Mouse (Mus musculus) lung, embryonic 16.5 days (tissue): ENCODE measurements around the gene Ntm. TPM values are rescaled to one million over a fixed set of nuclear protein-coding genes. Genes with fewer than 3 reads are reported as not detected.

Experiments used
- ATAC-seq: fragments of 200-750 bp; cut with Nextera tagmentation; 2 replicates; pipeline ENCODE4 v1.8.0; 2017; ENCODE audit warnings: low read depth, mild to moderate bottlenecking, moderate library complexity
- H3K27ac ChIP-seq: fragments of 300-500 bp; sonication (generic); 2 replicates; pipeline ENCODE4 v1.5.1; 2014; ENCODE audit warnings: mild to moderate bottlenecking, control low read depth, low read length
- H3K27me3 ChIP-seq: fragments of 300-500 bp; sonication (generic); 2 replicates; pipeline ENCODE4 v1.6.1; 2014; ENCODE audit warnings: low read depth, low read length, mixed read lengths; ENCODE audit not compliant: control insufficient read depth, insufficient read depth
- H3K36me3 ChIP-seq: fragments of 300-500 bp; sonication (generic); 2 replicates; pipeline ENCODE4 v1.6.1; 2014; ENCODE audit warnings: low read length; ENCODE audit not compliant: control insufficient read depth, insufficient read depth
- H3K4me1 ChIP-seq: fragments of 300-500 bp; sonication (generic); replicated peaks from 2 replicates; pipeline ENCODE4 v1.6.1; 2014; ENCODE audit warnings: low read length, mixed read lengths; ENCODE audit not compliant: control insufficient read depth, insufficient read depth
- H3K4me2 ChIP-seq: fragments of 300-500 bp; sonication (generic); 2 replicates; pipeline ENCODE4 v1.6.1; 2014; ENCODE audit warnings: low read depth, low read length, control low read depth
- H3K4me3 ChIP-seq: fragments of 300-500 bp; sonication (generic); 2 replicates; pipeline ENCODE4 v1.5.1; 2014; ENCODE audit warnings: mild to moderate bottlenecking, low read length, control low read depth
- H3K9ac ChIP-seq: fragments of 300-500 bp; sonication (generic); 2 replicates; pipeline ENCODE4 v1.6.1; 2014; ENCODE audit warnings: low read length, control low read depth
- H3K9me3 ChIP-seq: fragments of 300-500 bp; sonication (generic); 2 replicates; pipeline ENCODE4 v1.6.1; 2016; ENCODE audit warnings: low read length; ENCODE audit not compliant: control insufficient read depth
- WGBS: fragments of 180-500 bp; shearing (Covaris S2); extraction: QIAGEN DNeasy Blood & Tissue Kit; methylation state at CpG from one replicate; pipeline ENCODE4 v1.1.7; 2014; 5-methylcytosine and 5-hydroxymethylcytosine counted together
- polyA plus RNA-seq: library from polyadenylated mRNA; unstranded; fragments of >200 nt; fragmentation: Nextera tagmentation; extraction: Ambion mirVana; gene quantifications from 2 replicates; pipeline ENCODE4 v1.2.1, GENCODE M21; 2015

The Ntm gene
- polyA plus RNA-seq, 1 experiment from 2014 or later = 16.3 TPM

- Histone ChIP-seq H3K9ac (no peak overlapping the region), H3K36me3 (no peaks in the 10 kb centered on the region), H3K4me1 (no peaks in the 10 kb centered on the region), H3K4me2 (no peak overlapping the region), H3K27ac (no peak overlapping the region), H3K27me3 (no peaks in the 10 kb centered on the region), H3K9me3 (no peaks in the 10 kb centered on the region), H3K4me3 (no peak overlapping the region)
- 66% methylated on average over 4 of the region's 4 CpGs for WGBS
- ATAC-seq = no peak
Observed at GRCm38 (mm10) chr9:29444001-29444400, 518.9 kb downstream of the Ntm start.

- H3K27ac ChIP-seq = no peak overlapping the region
- no peak overlapping the region for H3K4me2 ChIP-seq
- H3K9me3 ChIP-seq = no peaks in the 10 kb centered on the region
- H3K27me3 ChIP-seq = no peaks in the 10 kb centered on the region
- H3K4me1 ChIP-seq = no peaks in the 10 kb centered on the region
- no peaks in the 10 kb centered on the region for H3K36me3 ChIP-seq
- WGBS = 60% methylated on average over 5 of the region's 5 CpGs
- no peak for ATAC-seq
- H3K9ac ChIP-seq = no peak overlapping the region
- H3K4me3 ChIP-seq = no peak overlapping the region
Observed at GRCm38 (mm10) chr9:29439401-29439800, 523.5 kb downstream of the Ntm start.

- WGBS = 39% methylated on average over 6 of the region's 6 CpGs
- no peaks in the 10 kb centered on the region for H3K27me3 ChIP-seq
- H3K4me3 ChIP-seq = no peak overlapping the region
- no peak for ATAC-seq
- peaks cover 3% of the 10 kb centered on the region; the same call in 1 of the 2 replicates for H3K4me1 ChIP-seq
- H3K9me3 ChIP-seq = no peaks in the 10 kb centered on the region
- no peak overlapping the region for H3K4me2 ChIP-seq
- no peaks in the 10 kb centered on the region for H3K36me3 ChIP-seq
- no peak overlapping the region for H3K27ac ChIP-seq
- no peak overlapping the region for H3K9ac ChIP-seq
Observed at GRCm38 (mm10) chr9:29434611-29435010, 528.3 kb downstream of the Ntm start.

DNA sequence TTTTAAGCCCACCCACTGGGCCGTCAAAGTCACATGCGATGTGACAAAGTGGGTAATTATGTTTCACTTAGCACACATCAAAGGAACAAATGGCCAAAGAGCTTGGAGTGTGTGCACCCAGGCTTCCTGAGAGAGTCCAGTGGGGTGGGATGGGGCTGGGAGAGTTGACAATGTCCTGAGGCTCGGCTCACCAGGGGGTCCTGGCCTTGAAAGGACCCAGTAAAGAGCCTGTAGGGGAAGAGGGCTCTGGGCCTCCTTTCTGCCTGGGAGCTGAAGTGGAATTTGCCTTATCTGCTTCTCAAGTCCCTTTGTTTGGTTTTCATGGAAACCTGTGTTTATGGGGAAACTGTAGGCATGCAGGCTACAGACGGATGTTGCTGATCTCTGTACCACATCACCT is 529.0 kb downstream of the Ntm start:
- H3K36me3 ChIP-seq = no peaks in the 10 kb centered on the region
- H3K9me3 ChIP-seq = no peaks in the 10 kb centered on the region
- H3K27me3 ChIP-seq = no peaks in the 10 kb centered on the region
- no peak overlapping the region for H3K4me2 ChIP-seq
- no peak overlapping the region for H3K27ac ChIP-seq
- no peak overlapping the region for H3K4me3 ChIP-seq
- H3K4me1 ChIP-seq = peaks cover 3% of the 10 kb centered on the region; the same call in 1 of the 2 replicates
- 3% methylated on average over 4 of the region's 4 CpGs for WGBS
- H3K9ac ChIP-seq = no peak overlapping the region
- no peak for ATAC-seq

DNA sequence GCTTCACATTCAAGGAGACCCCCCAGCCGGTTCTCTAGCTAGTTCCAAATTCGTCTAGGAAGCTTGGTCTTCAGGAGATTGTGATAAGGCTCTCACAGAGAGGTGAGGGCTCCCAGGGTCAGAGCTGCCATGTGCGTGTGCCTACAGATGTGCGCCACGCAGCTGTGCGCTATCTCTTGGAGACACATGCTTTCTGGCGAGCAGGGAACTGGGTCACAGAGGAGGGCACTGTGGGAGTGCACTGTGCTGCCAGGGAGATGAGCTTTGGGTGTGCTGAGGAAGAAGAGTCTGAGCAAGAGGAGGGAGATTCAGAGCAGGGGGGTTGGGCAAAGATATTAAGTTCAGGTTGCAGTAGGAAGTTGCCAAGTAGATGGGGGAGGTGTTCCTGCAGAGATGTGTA is 529.8 kb downstream of the Ntm start:
- Histone ChIP-seq H3K27ac (no peak overlapping the region), H3K9ac (no peak overlapping the region), H3K4me3 (no peak overlapping the region), H3K4me2 (no peak overlapping the region), H3K27me3 (no peaks in the 10 kb centered on the region), H3K9me3 (no peaks in the 10 kb centered on the region), H3K4me1 (peaks cover 8% of the 10 kb centered on the region; the same call in 1 of the 2 replicates), H3K36me3 (no peaks in the 10 kb centered on the region)
- 48% methylated on average over 7 of the region's 7 CpGs for WGBS
- ATAC-seq = no peak

GRCm38 (mm10) chr9:29431590-29431989 is 531.4 kb downstream of the Ntm start:
- 75% methylated on average over 9 of the region's 9 CpGs for WGBS
- no peak overlapping the region for H3K27ac ChIP-seq
- no peaks in the 10 kb centered on the region for H3K9me3 ChIP-seq
- no peak overlapping the region for H3K9ac ChIP-seq
- H3K4me2 ChIP-seq = no peak overlapping the region
- no peaks in the 10 kb centered on the region for H3K27me3 ChIP-seq
- ATAC-seq = no peak
- peaks cover 8% of the 10 kb centered on the region; the same call in 1 of the 2 replicates for H3K4me1 ChIP-seq
- no peak overlapping the region for H3K4me3 ChIP-seq
- H3K36me3 ChIP-seq = no peaks in the 10 kb centered on the region

GRCm38 (mm10) chr9:29430189-29430588 is 532.8 kb downstream of the Ntm start:
- no peak overlapping the region for H3K9ac ChIP-seq
- no peaks in the 10 kb centered on the region for H3K27me3 ChIP-seq
- H3K27ac ChIP-seq = no peak overlapping the region
- H3K9me3 ChIP-seq = no peaks in the 10 kb centered on the region
- no peaks in the 10 kb centered on the region for H3K36me3 ChIP-seq
- H3K4me2 ChIP-seq = no peak overlapping the region
- WGBS = 85% methylated on average over 3 of the region's 3 CpGs
- no peak for ATAC-seq
- H3K4me3 ChIP-seq = no peak overlapping the region
- peaks cover 8% of the 10 kb centered on the region; the same call in 1 of the 2 replicates for H3K4me1 ChIP-seq

DNA sequence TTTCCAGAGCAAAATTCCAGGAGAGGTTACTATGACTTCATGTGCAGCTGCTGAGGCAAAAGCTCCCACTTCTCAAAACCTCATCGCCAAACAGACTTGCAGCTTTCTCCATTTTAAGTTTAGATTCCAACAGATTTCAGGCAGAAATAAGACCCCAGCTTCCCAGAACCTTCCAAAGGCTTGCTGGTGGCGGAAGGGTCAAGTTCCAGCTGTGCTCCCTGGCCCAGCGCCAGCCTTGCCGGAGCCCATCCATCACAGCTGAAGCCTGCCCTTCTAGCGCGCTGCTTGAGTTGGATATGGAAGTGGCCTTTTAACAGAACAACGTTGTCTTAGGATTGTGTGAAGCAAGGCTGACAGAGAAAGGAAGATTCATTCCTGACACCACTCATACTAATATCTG is 534.6 kb downstream of the Ntm start:
- Histone ChIP-seq H3K27me3 (no peaks in the 10 kb centered on the region), H3K27ac (no peak overlapping the region), H3K4me2 (peak overlapping the region; percentile 19; the same call in 1 of the 2 replicates), H3K9ac (no peak overlapping the region), H3K4me3 (no peak overlapping the region), H3K36me3 (no peaks in the 10 kb centered on the region), H3K9me3 (no peaks in the 10 kb centered on the region), H3K4me1 (0 out of 2 replicates have a peak, but pooled peaks cover 4% of the 10 kb centered on the region)
- WGBS = 9% methylated on average over 7 of the region's 7 CpGs
- ATAC-seq = peak; percentile 82

GRCm38 (mm10) chr9:29426261-29426660 is 536.7 kb downstream of the Ntm start:
- 85% methylated on average over 2 of the region's 2 CpGs for WGBS
- no peak overlapping the region for H3K9ac ChIP-seq
- no peaks in the 10 kb centered on the region for H3K36me3 ChIP-seq
- H3K4me3 ChIP-seq = no peak overlapping the region
- no peak overlapping the region for H3K4me2 ChIP-seq
- no peaks in the 10 kb centered on the region for H3K27me3 ChIP-seq
- no peak for ATAC-seq
- H3K9me3 ChIP-seq = no peaks in the 10 kb centered on the region
- H3K27ac ChIP-seq = no peak overlapping the region
- 0 out of 2 replicates have a peak, but pooled peaks cover 4% of the 10 kb centered on the region for H3K4me1 ChIP-seq

DNA sequence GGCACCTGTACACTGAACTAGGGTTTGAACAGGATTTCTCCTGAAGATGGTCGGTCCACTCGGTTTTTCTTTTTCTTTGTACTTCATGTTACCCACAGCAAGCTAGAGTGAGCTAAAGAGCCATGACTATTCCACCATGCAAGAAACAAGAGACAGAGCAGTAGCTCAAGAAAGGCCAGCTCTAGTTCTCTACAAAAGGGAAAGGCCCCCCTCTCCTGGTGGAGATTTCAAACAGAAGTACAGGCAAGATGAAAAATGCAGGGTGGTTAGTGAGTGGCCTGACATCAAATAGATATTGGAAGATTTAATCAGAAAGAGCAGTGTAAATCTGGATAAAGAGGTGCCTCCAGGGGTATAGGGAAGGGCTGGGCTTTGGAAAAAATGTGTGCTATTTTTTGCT is 547.4 kb downstream of the Ntm start:
- Histone ChIP-seq H3K4me2 (no peak overlapping the region), H3K27me3 (peaks cover 8% of the 10 kb centered on the region), H3K9me3 (no peaks in the 10 kb centered on the region), H3K4me1 (peaks cover 6% of the 10 kb centered on the region; the same call in 1 of the 2 replicates), H3K9ac (no peak overlapping the region), H3K27ac (no peak overlapping the region), H3K4me3 (no peak overlapping the region), H3K36me3 (no peaks in the 10 kb centered on the region)
- no peak for ATAC-seq
- 50% methylated on average over 2 of the region's 2 CpGs for WGBS
